Mouse (Mus musculus): ENCODE measurements around the gene Tmod1.

GRCm38 (mm10) chr4:46094916-46095825 lies 56.4 kb downstream of the Tmod1 start:
- no peak for TF ChIP-seq CTCF (IDR thresholded peaks at IDR 0.05; ENCODE audit: low read depth)
- TF ChIP-seq EP300 (IDR thresholded peaks at IDR 0.05; ENCODE audit: low read depth): no peak

All from heart, postnatal 0 days (tissue).